Mouse (Mus musculus) ovary, adult 2 months (tissue): ENCODE results near the gene Vmn1r211. TPM values are rescaled to one million over a fixed set of nuclear protein-coding genes. Genes with fewer than 3 reads are reported as not detected.

ENCODE experiments used
- polyA plus RNA-seq: library from polyadenylated mRNA; depleted of rRNA; stranded (reverse); fragments of >200 nt; gene quantifications from 2 replicates; pipeline ENCODE4 v1.2.3, GENCODE M21; 2012; rRNA removed

The Vmn1r211 gene
- not detected in 2 replicates for polyA plus RNA-seq

DNA sequence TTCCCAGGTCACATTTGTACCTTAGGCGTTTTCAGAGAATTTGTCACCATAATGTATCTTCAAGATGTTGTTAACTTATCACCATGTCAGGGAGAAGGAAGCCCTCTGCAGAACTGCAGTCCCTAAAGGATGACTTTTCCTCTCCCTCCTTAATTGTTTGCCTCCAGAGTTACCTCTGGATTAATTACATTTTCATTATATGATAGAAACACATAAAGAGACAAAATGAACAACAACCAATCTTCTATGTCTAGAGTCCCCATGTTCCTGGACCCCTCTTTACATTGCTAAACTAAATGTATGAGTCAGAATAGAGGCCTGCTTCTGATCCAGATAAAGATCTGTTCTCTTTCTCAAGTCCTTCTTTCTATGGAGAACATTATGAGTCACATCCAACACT lies at the start of gene Vmn1r211:
TSS of gene Vmn1r211 (minus strand) at position 101 of the 400 bp plus-strand sequence.

DNA sequence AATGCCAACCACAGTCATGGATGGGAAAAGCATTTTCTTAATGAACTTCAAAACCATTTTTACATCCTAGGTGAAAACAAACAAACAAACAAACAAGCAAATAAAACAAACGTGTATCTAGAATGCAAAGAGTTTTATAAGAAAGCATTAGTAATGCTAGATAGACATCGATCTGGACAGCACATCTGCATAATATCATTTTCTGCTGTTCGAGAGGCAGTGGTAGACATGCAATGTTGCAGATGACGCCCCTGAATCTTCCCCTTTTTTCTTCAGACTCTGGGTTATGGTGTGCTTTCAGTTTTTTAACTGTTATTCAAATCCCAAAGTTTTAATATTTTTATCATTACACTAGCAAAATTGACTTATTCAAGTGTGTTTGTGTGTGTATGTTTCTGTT lies 26.7 kb upstream of the Vmn1r211 start, which contains the start of gene Vmn1r212:
TSS of gene Vmn1r212 (minus strand) at position 101 of the 400 bp plus-strand sequence.

DNA sequence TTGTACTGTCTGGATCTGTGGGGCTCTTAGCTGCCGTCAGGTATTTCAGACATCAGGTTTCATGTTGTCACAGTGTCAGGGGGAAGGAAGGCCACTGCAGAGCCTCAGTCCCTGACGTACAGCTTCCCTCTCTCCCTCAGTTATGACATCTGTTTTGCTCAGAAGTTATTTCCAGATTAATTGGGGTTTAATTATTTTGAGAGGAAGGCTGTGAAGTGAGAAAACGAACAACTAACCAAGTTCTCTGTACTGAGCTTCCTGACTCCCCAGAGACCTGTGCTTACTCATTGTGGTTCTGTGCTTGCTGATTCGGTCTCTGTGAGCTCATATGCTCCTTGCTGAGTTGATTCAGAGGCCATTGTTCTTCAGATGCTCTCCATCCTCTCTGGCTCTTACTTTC lies 26.1 kb downstream of the Vmn1r211 start, which contains the start of gene Vmn1r210:
TSS of gene Vmn1r210 (minus strand) at position 101 of the 400 bp plus-strand sequence.

DNA sequence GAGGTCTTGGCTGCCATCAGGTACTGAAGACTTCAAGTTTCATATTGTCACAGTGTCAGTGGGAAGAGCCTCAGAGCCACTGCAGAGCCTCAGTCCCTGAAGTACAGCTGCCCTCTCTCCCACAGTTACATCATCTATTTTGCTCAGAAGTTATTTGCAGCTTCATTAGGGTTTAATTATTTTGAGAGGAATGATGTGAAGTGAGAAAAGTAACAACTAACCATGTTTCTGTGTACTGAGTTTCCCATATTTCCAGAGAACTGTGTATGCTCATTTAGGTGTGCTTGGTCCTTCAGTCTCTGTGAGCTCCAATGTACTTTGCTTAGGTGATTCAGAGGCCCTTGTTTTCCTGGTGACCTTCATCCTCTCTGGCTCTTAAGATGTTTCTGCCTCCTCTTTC lies 47.8 kb downstream of the Vmn1r211 start, which contains the start of gene Vmn1r209:
TSS of gene Vmn1r209 (minus strand) at position 101 of the 400 bp plus-strand sequence.

Other genes with a start within 250 kb of the Vmn1r211 start
- not detected in 2 replicates for gene Vmn1r206, start 233.3 kb downstream of the Vmn1r211 start, polyA plus RNA-seq
- not detected in 2 replicates for gene Vmn1r207-ps, start 127.9 kb downstream of the Vmn1r211 start, polyA plus RNA-seq
- gene Vmn1r208, start 80.2 kb downstream of the Vmn1r211 start, polyA plus RNA-seq: not detected in 2 replicates
- not detected in 2 replicates for gene Vmn1r209, start 47.9 kb downstream of the Vmn1r211 start, polyA plus RNA-seq
- not detected in 2 replicates for gene Vmn1r210, start 26.2 kb downstream of the Vmn1r211 start, polyA plus RNA-seq
- not detected in 2 replicates for gene Vmn1r212, start 26.6 kb upstream of the Vmn1r211 start, polyA plus RNA-seq
- not detected in 2 replicates for gene Vmn1r213, start 150.1 kb upstream of the Vmn1r211 start, polyA plus RNA-seq
- gene Vmn1r214, start 172.9 kb upstream of the Vmn1r211 start, polyA plus RNA-seq: not detected in 2 replicates
- not detected in 2 replicates for gene Vmn1r215, start 210.5 kb upstream of the Vmn1r211 start, polyA plus RNA-seq